Mouse (Mus musculus) left cerebral cortex, postnatal 4 days (tissue): ENCODE measurements around the gene Gm19402. TPM values are rescaled to one million over a fixed set of nuclear protein-coding genes. Genes with fewer than 3 reads are reported as not detected.

Experiments
- DNase-seq: peaks from one replicate; pipeline ENCODE4 v3.0.0-alpha.2; 2022
- intact Hi-C: fragments of 180-260 bp; cut with DNase I; formaldehyde crosslinking; loops from one replicate; pipeline ENCODE4 v1.15.1; 2025
- microRNA-seq: library from miRNA; unstranded; fragments of <30 nt; microRNA quantifications from one replicate; pipeline ENCODE4 v1.2.0, GENCODE M21; 2022
- total RNA-seq, 2 experiments: library from RNA; stranded (reverse); gene quantifications; 2 replicates each; pipeline ENCODE4 v1.2.3; 2021

Gene Gm19402
- total RNA-seq, 2 experiments from 2014 or later = not detected

- intact Hi-C loops = no loop called here
- no peak for DNase-seq
These were observed 23.2 kb downstream of the Gm19402 start for GRCm38 (mm10) chr10:77667402-77667801.

GRCm38 (mm10) chr10:77666342-77666741, 24.2 kb downstream of the Gm19402 start:
- intact Hi-C loops = no loop called here

GRCm38 (mm10) chr10:77663949-77664665, 26.4 kb downstream of the Gm19402 start:
- intact Hi-C loops = no loop called here
- DNase-seq = no peak

More at GRCm38 (mm10) chr10:77666342-77666741, 24.2 kb downstream of the Gm19402 start:
- DNase-seq = no peak

GRCm38 (mm10) chr10:77658286-77658994, 32.1 kb downstream of the Gm19402 start:
- intact Hi-C loops = no loop called here
- no peak for DNase-seq

- no peak for DNase-seq
- intact Hi-C loops = no loop called here
These were observed 38.5 kb downstream of the Gm19402 start for GRCm38 (mm10) chr10:77652046-77652445.

DNA sequence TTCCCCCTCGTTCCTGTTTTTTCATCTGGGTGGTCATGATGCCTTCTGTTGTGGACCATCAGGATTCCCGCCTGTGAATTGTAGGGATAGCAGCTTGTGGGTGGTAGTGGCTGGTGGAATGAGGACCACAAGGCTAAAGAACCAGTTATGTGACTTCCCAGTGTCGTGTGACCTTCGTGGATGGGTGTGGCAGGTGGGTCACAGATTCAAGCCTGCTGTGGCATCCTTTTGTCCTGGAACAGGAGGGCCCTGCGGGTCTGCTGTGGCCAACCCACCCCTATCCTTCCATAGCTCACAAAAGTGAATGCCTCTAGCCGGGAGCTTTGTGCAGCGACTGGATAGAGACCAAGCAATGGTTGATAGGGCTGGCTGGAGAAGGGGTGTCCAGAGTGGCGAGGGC, 42.7 kb downstream of the Gm19402 start:
- intact Hi-C loops = no loop called here
- DNase-seq = no peak

GRCm38 (mm10) chr10:77647461-77647860, 43.1 kb downstream of the Gm19402 start:
- intact Hi-C loops = no loop called here
- no peak for DNase-seq

GRCm38 (mm10) chr10:77645571-77645970, 45.0 kb downstream of the Gm19402 start:
- no peak for DNase-seq

DNA sequence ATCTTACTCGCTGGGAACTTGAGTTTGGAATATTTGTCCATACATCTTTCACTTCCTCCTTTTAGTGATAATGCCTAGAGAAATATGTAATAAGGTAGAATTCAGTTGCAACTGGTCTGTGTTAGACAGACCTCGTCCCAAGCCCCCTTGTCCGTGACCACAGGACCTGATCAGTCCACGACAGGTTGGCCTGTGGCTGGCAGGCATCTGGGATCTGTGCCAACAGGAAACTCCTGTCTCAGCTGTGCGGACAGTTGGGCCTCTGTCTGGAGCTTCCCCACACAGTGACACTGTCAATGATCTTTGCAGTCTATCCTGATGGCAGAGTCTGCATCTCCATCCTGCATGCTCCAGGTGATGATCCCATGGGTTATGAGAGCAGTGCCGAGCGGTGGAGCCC, 47.4 kb downstream of the Gm19402 start:
- intact Hi-C loops = no loop called here
- no peak for DNase-seq

More at GRCm38 (mm10) chr10:77645571-77645970, 45.0 kb downstream of the Gm19402 start:
- intact Hi-C loops = no loop called here

Small RNAs within 50 kb of the gene (microRNA-seq; reads per million reads assigned to microRNA genes)
- gene Mir1930 = 21.1 reads per million, percentile 36 among the genes with 10 or more reads in this experiment

Other genes with a start within 250 kb of the Gm19402 start
- gene Fam207a, start 175.0 kb downstream of the Gm19402 start, total RNA-seq = 10 to 100 TPM; 29.0 to 30.1 TPM
- gene Itgb2, start 160.5 kb downstream of the Gm19402 start, total RNA-seq = 1 to 10 TPM; 1.7 to 2.2 TPM
- gene Pttg1ip, start 109.0 kb downstream of the Gm19402 start, total RNA-seq = 10 to 100 TPM; 54.7 to 62.7 TPM
- gene Sumo3, start 84.7 kb downstream of the Gm19402 start, total RNA-seq = 100 to 1,000 TPM; 175 to 189 TPM
- gene Gm49325, start 84.6 kb downstream of the Gm19402 start, total RNA-seq = 10 to 100 TPM in 1 of 2 experiments, not detected in 1; 21.0 TPM
- gene Ube2g2, start 68.5 kb downstream of the Gm19402 start, total RNA-seq = 10 to 100 TPM; 45.1 to 47.6 TPM
- gene Tspear, start 4.2 kb downstream of the Gm19402 start, total RNA-seq = not detected
- not detected for gene Gm9508, start 6.5 kb upstream of the Gm19402 start, total RNA-seq
- gene Gm10272, start 15.9 kb upstream of the Gm19402 start, total RNA-seq = not detected
- gene Gm10024, start 20.7 kb upstream of the Gm19402 start, total RNA-seq = not detected
- gene Gm10142, start 25.1 kb upstream of the Gm19402 start, total RNA-seq = not detected
- not detected for gene Krtap12-1, start 29.8 kb upstream of the Gm19402 start, total RNA-seq
- gene Gm10100, start 35.7 kb upstream of the Gm19402 start, total RNA-seq = not detected
- gene Gm18596, start 51.9 kb upstream of the Gm19402 start, total RNA-seq = not detected
- gene Gm9736, start 60.6 kb upstream of the Gm19402 start, total RNA-seq = not detected
- gene Gm3233, start 68.9 kb upstream of the Gm19402 start, total RNA-seq = not detected
- not detected for gene Gm3238, start 80.6 kb upstream of the Gm19402 start, total RNA-seq
- not detected for gene Gm7138, start 86.2 kb upstream of the Gm19402 start, total RNA-seq
- not detected for gene Gm3250, start 91.8 kb upstream of the Gm19402 start, total RNA-seq
- gene Gm7137, start 97.4 kb upstream of the Gm19402 start, total RNA-seq = not detected
- gene Gm9639, start 104.3 kb upstream of the Gm19402 start, total RNA-seq = not detected
- gene Gm19668, start 108.4 kb upstream of the Gm19402 start, total RNA-seq = not detected
- gene Gm9507, start 121.1 kb upstream of the Gm19402 start, total RNA-seq = not detected
- not detected for gene Gm2696, start 123.9 kb upstream of the Gm19402 start, total RNA-seq
- gene Krtap10-4, start 136.3 kb upstream of the Gm19402 start, total RNA-seq = not detected
- gene Krtap10-10, start 145.2 kb upstream of the Gm19402 start, total RNA-seq = not detected
- not detected for gene Gm36176, start 156.0 kb upstream of the Gm19402 start, total RNA-seq
- not detected for gene Gm10318, start 162.1 kb upstream of the Gm19402 start, total RNA-seq
- gene Gm3285, start 171.2 kb upstream of the Gm19402 start, total RNA-seq = not detected
- 10 to 100 TPM; 38.5 to 39.1 TPM for gene Lrrc3, start 211.8 kb upstream of the Gm19402 start, total RNA-seq